Mouse (Mus musculus) cerebellum, postnatal 14 days (tissue): ENCODE data around the gene Ano10.
A peak's percentile ranks its signal among the peaks of the same experiment; 100 is the strongest.

Experiments
- DNase-seq, 2 experiments: peaks; one replicate each; pipeline ENCODE4 v3.0.0; 2021; ENCODE audit warnings: mixed read lengths in 2 of 2

Ano10 gene

DNA sequence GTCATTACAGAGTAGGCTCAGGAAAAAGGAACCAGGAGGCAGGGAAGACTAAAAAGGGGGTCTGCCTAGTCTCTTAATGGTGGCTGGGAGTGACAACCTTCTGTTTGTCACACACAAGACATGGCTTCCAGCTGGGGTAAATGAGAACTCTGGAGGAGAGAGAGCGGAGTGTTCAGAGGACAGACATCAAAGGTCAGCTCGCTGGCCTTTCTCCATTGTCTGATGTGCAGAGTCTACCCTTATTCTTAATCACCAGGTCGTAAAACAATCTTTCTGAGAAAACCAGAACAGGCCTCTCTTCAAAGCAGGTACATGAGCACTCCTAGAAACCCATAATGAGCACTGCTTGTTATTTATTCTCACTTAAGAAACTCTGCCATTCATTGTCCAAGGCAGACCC lies 5.8 kb downstream of the Ano10 start:
- DNase-seq: no peak

DNA sequence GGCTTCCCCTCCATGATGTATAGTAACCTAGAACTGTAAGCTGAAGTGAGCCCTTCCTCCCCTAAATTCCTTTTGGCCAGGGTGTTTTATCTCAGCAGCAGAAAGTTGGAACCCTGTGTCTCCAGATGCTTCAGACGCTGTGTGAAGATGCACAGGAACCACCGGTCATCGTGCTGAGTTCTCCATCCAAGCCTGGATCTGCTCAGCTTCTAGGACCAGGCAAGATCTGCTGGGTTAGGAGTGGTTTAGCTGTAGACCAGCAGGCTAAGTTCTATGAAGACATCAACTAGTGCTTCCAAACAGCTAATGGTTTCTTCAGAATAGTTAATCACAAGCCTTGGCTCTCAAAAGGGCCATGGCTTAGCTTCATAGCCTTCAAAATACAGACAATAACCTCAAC lies 6.7 kb downstream of the Ano10 start:
- no peak for DNase-seq

DNA sequence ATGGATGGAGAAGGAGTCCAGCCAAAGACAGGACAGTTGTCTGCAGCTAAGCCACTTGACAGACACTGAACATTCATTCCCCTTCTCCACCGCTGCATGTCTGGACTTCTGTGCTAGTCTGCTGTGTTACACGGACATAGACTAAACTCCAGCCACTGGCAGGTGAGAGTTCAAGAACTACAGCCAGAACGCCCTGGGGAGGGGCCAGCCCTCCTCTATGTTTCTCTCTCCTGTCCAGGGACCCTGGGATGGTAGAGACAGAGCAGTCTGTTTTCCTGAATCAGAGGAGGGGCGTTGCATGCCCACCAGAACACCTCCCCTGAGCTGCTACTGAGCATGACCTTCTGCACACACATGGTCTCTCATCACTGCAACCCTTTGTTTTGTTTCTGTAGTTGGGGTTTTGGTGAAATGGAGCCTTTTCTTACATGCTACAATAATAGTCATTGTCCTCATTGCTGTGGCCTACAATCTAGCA lies 8.4 kb downstream of the Ano10 start:
- DNase-seq: no peak

DNA sequence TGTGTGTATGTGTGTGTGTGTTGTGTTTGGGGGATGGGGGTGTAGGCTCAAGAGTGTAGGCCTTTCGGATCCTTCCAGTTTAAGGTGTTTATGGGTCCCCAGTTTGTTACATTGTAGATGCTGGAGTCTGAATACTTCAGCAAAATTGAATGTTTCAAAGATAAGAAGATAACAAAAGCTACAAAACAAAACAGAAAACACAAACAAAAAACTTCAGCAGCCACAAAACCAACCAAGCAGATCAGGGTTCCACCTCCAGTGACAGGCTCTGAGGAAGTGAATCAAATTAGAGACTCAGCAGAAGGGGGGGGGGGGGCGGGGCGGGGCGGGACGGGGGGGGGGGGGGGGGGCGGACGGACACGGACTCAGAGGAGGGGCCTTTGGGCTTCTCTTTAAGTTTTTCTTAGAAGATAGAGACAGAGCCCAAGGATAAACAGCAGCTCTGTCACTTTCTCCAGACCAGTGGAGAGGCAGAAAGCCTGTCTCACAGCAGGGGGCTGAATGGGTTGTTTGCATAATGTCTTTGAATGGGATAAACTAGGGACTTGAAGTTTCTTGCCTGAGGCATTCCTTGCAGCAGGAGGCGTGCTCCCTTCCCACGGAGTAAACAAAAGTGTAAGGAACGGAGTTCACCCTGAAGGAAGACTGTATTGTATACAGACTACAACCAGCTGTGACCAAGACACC lies 8.9 kb downstream of the Ano10 start:
- peak in 1 of 2 experiments; percentile 38 for DNase-seq

DNA sequence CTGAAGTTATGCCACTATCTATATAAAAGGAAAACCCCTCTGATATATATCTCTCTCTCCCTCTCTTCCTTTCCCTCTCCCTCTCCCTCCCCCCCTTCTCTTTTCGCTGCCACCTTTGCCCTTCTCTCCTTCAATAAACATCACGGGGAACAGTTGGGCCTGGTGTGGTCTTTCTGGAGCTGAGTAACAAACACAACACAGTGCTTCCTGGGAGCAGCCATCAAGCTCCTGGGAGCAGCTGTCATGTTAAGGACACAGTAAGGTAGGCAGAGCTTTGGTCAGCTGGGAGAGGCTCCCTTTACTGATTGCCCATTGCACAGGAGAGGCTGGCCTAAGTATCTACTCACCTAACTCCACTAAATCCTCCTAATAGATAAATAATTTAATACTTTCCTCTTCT lies 9.5 kb downstream of the Ano10 start:
- no peak for DNase-seq

DNA sequence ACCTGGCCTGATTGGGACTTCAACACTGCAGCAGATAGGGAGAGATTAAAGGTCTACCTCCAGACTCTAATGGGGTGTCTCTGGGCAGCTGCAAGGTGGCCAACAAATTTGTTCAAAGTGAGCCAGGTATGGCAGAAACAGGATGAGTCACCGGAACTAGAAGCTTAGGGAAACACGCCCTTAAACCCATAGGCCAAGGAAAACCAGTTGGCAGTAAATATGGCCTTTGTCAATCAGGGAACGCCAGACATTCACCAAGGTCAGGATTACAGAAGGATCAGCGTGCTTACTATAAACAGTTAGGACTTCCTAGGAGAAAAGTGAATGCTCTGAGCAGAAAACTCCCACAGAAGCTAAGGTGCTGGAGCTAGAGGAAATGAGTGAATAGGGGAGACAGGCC lies 13.2 kb downstream of the Ano10 start:
- DNase-seq: no peak

DNA sequence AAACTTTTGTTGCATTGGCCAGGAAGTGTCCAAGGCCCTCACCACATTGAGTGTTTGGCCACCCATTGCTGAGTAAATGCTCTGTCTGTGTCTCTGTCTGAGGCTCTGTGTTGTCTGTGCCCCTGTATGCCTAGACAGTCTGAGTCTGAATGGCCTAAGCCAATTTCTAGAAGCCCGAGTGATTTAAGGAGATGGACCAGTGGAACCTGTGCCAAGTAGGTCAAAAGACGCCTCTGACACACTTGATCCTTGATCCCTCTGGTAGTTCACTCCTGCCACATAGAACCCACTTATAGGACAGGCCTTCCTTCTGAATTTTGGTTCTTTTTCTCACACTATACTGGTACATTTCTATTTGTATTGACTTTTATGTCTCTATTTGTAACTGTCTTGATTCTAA lies 17.6 kb downstream of the Ano10 start:
- DNase-seq: no peak

DNA sequence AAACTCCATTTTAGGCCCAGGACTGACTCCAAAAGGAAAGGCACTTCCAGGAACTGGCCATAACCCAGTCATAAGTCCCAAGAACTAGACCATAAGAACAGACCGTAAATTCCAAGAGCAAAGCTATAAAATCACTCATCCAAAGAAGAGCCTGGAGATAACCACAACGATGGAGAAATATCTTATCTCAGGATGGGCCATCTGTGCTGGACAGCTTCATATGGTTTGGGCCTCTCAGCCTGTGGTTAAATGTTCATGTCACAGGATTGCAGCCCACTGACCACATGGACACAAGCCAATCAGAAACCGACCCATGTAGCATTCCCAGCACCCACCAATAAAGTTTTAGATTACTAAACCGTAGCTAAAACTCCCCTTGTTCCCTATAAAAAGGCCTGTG lies 18.1 kb downstream of the Ano10 start:
- DNase-seq: no peak

DNA sequence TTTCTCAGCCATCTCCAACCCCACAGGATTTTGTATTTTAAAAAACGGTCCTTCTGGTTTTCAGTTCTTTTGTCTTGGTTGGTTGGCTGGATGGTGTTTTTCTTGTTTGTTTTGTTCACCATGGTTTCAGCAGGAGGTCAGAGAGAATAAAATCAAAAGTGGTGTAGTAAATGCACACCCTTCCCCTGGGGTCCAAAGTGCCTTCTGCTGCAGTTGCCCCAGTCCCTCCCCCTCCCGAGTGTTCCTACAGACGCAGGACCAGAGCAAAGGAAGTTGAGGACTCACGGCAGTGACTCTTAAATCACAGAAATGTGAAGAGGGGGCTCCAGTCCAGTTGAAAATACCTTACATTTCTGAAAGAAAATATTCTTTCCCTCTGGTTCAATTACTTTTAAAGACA lies 19.9 kb downstream of the Ano10 start:
- no peak for DNase-seq

DNA sequence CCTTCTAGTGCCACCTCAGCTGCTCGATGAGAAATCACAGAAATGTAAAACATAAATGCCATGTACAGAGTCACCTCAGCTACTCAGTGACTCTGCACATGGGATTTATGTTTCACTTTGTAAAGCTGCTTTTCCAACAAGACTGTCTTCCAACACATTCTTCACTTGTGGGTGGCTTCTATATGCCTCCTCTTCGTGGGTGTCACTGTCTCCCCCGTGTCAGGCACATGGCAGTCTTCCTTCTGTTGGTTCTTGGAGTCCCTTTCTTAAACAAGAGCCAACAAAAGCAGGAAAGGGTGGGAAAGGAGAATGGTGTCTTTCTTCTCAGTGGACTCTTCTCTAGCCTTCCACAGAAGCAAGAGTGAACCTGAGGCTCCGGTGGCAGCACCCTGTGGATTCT lies 20.3 kb downstream of the Ano10 start:
- no peak for DNase-seq

DNA sequence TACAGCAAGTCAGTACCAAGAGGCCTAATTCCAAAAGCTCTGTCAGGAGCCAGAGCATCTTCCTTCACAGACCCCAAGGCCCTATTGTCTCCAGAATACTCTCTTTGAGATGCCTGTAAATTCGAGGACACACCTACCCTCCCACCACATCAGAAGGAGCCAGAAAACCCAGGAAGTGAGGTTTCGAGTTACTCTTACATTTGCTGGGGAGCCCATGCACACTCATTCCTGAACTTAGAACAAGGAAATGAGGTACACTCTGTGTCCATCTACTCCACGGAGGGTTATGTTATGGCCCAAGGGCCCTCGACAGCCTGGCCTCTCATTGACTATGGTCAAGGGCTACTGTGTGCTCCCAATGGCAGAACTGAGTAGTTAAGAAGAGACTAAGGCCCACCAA lies 22.4 kb downstream of the Ano10 start:
- DNase-seq: no peak

DNA sequence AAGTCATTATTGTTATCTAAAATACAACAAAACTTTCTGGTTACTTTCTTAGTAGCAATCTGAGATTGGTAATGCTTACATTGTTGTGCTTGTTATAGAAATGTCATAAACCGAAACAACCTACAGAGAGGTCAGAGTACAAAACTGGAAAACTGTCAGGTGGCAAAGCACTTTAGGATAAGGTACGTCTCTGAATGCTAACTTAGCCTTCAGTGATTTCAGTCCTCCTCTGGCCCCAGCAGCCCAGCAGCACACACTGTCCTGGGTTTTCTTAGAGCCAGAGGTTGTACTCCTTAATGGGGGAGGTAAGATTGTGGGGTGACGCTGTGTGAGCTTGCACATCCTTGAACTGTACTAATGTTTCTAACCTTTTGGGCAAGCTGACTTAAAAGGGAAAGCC lies 22.9 kb downstream of the Ano10 start:
- DNase-seq: no peak

DNA sequence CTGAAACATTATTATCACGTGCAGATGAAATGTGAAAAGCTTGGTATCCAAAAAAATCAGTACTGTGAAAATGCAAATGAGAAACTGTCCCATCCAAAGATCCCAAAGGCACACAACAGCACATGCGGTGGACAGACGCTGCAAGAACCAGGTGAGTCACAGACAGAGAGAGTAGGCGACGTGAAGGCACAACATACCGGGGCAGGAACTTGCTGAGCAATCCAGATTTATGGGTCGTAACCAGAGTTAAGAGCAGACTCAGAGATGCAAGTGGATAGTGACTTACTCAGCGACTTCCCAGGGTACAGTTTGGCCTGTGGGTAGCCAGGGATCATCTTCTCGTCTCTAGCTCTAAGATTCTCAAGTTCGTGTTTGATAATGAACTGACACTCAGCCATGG lies 23.3 kb downstream of the Ano10 start:
- DNase-seq: no peak

DNA sequence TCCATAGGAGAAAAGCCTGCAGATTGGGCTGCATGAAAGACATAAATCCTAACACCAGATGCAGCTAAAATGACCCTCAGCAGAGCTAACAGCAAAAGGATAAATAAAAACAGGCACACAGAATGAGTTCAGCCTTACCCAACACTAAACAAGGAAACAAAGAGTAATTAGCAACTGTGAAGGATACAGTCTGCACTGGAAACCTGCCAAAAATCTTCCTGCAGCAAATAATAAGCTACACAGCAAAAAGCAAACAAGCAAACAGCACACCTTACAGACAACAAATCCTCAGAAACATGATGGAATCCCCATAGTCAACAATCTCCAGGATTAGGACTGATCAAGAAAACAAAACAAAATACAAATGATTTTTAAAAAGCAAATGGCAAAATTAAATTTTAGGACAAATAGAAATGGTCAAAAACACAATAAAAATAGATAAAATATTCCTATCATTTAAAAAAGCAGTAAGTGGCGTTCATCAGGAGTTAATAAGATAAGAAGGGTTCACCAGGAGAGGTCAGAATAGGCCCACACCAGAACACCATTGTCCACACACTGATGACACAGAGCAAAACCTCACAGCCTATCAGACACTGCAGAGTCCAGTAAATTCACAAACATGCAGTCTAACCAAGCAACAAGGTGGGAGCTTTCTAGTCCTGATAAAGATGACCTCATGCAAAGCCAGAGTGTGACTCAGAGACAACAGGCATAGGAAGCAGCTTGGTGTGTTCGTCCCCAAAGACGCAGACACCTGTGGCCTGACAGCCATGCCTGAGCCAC lies 24.8 kb downstream of the Ano10 start:
- DNase-seq: no peak

DNA sequence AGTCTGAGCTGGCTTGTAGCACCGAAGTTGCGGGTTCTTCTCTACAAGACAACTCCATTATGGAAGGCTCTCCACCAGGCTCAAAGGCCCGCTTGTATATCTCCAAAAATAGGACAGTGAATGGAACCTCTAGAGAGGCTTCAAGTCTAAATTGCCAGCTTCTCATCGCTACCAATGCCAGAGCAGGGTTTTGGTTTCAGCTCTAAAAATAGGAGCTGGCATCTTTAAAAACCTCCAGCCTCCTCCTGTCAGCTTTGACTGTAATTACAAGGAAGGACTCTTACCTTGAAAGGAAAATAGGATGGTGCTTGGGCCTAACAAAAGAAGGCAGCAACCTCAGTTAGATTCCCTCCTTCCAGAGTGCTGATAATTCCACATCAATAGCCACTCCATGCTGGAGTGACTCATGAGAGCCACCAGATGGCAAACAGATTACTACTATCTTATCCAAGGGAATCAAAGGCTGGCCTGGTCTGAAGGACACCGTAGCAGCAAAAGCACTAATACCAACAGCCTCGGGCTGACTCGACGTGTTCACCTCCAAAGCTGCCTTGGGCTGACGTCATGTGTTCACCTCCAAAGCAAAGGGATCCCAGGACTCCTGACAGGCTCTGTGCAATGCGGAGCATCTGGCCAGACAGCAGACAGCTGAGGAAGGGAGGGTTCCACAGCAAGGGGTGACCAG lies 28.6 kb downstream of the Ano10 start:
- DNase-seq: no peak

DNA sequence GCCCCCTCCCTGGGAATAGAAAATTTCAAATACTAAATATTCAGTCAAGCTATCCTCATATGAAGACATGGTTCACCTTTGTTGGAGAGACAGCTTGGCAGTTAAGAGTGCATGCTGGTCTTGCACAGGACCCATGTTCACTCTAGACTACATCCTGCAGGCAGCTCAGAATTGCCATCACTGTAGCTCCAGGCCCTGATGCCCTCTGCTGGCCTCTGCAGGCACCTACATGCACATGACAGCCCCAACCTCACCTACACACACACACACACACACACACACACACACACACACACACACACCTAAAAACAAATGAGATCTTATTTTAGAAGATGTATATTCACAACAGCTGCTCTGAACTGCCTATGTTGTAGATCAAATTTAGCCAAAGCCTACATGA lies 31.1 kb downstream of the Ano10 start:
- DNase-seq: peak in 1 of 2 experiments; percentile 29

DNA sequence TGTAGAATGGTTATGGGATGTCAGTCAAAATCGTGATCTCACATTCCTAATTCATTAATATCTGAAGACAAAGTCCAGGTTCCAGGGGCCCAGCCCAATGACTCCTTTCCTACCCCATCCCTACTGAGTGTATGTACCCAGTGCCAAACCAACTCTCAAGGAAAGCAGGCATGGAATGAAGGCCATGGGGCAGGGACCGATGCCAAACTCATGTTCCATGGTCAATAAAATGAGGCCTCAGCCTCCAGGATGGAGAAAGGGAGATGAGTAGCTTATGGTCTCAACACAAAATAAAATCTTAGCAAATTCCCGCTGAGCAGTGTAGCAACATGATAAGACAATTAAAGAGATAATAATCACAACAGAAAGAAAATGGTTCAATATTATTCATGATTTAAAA lies 39.8 kb downstream of the Ano10 start:
- DNase-seq: no peak

DNA sequence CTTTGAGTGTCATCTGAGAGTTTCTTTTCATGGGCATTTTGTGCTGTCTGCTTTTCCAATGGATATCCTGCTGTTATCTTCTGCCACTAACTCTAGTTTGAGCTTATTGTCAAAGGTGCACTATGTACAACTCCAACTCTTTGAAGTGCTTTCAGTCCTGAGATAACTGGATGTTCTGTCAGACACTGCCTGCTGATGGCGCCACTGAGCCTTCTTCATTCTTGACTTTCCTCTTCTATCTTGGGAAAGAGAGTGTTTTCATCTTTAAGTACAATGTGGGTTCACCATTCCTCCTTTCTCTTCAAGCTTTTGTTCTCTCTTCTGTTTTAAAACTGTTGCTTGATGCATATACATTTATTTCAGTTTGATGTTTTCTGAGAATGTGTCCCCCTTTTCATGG lies 42.1 kb downstream of the Ano10 start:
- no peak for DNase-seq

DNA sequence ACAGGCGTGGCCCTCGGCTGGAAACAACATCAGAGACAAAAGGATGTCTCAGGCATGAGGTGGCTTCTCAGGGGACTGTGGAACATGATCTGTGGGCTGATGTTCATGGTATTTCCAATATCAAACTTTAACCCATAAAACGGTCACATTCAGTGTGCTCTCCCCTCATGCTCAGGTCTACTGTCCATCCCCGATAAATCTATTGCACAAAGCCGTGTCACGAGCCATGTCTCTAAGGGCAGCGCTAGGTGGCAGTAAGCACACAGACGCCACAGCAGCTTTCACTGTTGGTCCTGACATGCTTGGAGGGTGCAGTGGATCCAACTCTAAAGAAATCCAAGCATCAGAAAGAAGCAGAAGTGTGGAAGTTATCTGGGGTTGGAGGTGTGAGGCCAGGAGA lies 46.1 kb downstream of the Ano10 start:
- peak; percentile 66 for DNase-seq

DNA sequence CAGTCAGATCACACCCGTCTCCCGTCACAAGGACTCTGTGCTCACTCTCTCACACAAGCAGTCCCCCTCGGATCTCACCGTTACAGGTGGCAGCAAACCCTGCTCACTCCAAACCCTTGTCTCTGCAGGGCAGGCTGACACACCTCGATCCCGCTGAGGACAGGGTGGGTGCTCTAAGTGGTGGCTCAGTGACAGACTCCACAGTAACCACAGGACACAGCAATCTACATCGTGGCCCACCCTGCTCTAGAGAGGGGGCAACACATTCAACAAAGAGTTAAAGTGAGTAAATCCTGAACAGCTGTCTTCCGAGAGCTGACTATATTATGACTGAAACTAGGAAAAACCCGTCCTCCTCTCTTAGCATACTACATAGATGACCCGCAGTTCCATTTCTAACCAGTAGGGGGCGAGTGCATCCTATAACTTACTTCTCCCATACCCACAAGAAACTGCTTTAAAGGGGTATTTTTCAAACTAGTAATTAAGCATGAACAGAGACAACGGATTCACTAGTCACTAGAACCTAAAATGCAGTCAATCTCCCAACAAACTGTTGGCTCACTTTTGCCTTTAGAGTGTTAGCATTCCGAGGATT lies 46.7 kb downstream of the Ano10 start:
- peak; percentile 86 to 91 for DNase-seq

DNA sequence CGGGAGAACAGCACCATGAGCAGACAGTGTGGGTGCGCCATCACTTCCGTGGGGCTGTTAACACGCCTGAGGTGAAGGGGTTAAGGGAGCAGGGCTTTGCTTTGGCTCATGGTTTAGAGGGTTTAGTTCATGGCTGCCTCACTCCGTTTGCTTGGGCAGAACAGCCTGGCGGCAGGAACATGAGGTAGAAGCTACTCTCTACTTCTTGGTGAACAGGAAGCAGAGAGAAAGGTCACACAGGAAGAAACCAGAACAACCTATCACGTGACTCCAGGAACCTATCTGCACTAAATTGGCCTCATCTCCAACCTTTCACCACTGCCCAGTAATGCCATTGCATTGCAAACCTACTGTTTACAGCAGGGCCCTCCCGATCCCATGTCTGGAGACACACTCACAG lies 48.3 kb downstream of the Ano10 start:
- no peak for DNase-seq

DNA sequence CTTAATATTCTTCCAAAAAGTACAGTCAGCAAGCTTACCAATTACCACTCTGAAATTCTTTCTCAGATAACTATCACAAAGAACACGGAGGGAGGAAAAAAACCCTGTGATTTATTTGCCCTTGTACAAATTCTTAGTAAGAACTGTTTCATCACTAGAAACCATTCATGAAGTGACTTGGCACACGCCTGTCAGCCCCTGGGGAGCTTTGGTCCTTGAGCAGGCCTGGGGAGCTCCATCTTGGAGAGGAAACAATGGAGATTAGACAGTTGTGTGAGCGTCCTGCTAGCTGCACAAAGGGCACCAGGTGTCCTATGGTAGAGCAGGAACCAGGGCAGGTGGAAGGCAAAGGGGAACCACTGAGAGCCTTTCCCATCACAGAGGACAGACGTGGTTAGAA lies 48.8 kb downstream of the Ano10 start:
- no peak for DNase-seq

DNA sequence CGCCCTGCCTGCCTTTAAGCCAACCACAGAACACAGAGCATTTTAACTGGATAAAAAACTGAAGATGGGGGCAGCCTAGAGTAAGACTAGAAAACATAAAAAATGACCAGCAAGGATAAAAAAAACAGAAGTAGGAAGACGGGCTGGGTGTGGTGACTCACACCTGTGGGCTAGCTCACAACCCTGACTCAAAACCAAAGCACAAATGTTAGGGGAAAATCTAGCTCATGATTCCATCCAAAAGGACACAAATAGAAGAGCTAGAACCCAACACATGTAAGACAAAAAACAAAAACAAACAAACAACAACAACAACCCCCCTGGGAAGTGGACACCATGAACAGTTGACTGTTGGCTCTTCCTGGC lies 49.4 kb downstream of the Ano10 start:
- no peak for DNase-seq
